Mouse (Mus musculus) layer of hippocampus, adult 2 months (tissue): ENCODE measurements around the gene Hbq1b. TPM values are rescaled to one million over a fixed set of nuclear protein-coding genes. Genes with fewer than 3 reads are reported as not detected.
"Not testable (repeated sequence)": the region's sequence is repeated elsewhere in the genome, so short reads cannot be mapped to it uniquely, and the experiment has no call there.

Experiments used
- DNase-seq, 2 experiments: peaks; one replicate each; pipeline ENCODE4 v3.0.0; 2022; ENCODE audit warnings: low spot score in 2 of 2
- H3K27ac ChIP-seq: fragments of 200-600 bp; 2 replicates; pipeline ENCODE4 v1.8.1; 2022
- H3K4me3 ChIP-seq: fragments of 200-600 bp; 2 replicates; pipeline ENCODE4 v1.8.1; 2022; ENCODE audit warnings: mild to moderate bottlenecking
- CTCF ChIP-seq: fragments of 200-600 bp; conservative IDR thresholded peaks from 2 replicates; pipeline ENCODE4 v1.8.1; 2022; ENCODE audit warnings: antibody characterized with exemption, mild to moderate bottlenecking, moderate library complexity
- total RNA-seq, 2 experiments: library from RNA; stranded (reverse); gene quantifications; 2 replicates each; pipeline ENCODE4 v1.2.3; 2021

The Hbq1b gene
- total RNA-seq, 2 experiments from 2014 or later, result 1.0 to 1.7 TPM

DNA sequence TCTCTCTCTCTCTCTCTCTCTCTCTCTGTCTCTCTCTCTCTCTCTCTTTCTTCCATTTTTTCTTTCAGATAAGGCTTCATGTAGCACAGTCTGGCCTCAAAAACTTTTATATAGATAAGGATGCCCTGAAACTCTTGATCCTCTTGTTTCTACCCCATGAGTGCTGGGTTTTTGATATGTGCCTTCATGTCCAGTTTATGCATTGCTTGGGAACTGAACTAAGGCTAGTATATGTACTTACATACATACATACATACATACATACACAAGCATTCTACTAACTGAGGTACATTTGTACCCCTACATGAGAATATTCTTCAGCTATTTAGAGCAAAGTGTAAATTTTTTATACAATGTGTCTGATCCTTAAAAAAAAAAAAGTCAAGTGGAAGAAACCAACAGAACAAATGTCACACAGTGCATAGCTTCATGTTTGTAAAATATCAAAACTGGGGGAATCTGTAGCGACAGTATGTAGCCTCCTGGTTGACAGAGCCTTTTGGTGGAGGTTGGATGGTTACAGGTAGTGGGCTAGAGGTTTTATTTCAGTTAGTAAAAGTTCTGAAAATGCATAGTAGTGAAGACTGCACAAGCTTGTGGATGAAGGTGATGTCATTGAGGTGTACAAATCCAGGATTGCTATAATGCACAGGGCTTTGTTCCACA, 11.2 kb downstream of the Hbq1b start:
- DNase-seq, result no peak
- Histone ChIP-seq H3K27ac (no peak overlapping the region), H3K4me3 (no peak overlapping the region)
- TF ChIP-seq CTCF, result no peak

DNA sequence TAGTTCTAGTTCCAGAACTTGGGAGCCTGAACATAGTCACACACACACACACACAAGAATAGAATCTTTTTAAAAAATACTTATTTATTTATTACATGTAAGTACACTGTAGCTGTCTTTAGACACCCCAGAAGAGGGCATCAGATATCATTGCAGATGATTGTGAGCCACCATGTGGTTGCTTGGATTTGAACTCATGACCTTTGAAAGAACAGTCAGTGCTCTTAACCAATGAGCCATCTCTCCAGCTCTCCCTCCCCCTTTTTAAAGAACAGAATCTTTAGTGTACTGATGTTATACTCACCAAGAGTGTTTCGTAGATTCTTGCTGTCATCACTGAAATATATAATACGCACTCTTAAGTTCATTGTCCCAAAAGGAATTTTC, 11.8 kb downstream of the Hbq1b start:
- H3K27ac ChIP-seq, result no peak overlapping the region
- DNase-seq, result no peak
- TF ChIP-seq CTCF, result no peak
- no peak overlapping the region for H3K4me3 ChIP-seq

DNA sequence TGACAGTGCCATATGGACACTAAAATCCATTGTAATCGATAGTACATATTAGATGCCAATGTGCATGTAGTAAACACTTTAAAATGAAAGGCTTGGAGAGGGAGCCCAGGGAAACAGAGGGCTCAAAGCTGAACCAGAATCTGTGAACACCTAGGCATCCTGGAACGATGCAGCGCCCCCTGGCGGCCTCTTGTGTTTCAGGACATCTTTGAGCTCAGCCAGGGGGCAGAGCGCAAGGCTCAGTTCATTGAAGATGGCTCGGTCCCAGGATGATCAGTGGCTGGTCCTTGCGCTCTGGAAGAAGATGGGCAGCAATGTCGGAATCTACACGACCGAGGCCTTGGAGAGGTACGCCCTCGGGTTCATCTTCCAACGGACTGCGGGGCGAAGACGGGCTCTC, 13.1 kb downstream of the Hbq1b start, which contains the start of gene Hbq1a:
Gene Hbq1a, plus strand, starts transcription at position 205 of the 400 bp plus-strand sequence.
- TF ChIP-seq CTCF, result peak; percentile 86
- peak; percentile 53 to 71 for DNase-seq
- H3K27ac ChIP-seq, result not testable (repeated sequence)
- H3K4me3 ChIP-seq, result peak within 1 kb of the TSS; percentile 18; the same call in 1 of the 2 replicates

DNA sequence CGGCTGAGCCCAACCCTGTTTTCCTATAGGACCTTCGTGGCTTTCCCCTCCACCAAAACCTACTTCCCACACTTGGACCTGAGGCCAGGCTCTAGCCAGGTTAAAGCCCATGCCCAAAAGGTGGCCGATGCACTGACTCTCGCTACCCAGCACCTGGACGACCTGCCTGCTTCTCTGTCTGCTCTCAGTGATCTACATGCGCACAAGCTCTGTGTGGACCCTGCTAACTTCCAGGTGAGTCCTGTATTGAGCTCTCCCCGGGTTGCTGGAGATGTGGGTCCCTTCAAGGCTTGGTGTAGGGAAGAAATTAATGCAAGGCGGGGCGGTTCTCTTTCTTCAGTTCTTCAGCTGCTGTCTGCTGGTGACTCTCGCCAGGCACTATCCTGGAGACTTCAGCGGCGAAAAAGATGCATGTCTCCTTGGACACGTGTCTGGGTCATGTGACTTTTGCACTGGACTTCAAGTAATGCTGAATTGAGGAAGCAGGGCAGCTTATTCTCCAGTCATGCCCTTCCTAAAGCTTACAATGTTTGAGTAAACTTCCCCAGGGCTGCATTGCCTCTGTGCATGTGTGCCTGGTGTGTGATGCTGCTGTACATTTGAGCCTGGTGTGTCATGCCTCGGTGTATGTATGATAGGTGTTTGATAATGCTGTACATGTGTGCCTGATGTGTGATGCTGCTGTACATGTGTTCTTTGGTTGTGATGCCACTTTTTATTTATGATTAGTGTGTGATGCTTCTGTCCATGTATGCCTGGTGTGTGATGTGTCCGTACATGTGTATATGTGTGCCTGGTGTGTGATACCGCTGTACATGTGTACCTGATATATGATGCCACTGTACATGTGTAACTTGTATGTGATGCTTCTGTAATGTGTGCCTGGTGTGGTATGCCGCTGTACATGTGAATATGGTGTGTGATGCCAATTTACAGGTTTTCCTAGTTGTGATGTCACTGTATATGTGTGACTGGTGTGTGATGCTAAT, 13.8 kb downstream of the Hbq1b start:
- peak overlapping the region; percentile 18; the same call in 1 of the 2 replicates for H3K4me3 ChIP-seq
- no peak for DNase-seq
- H3K27ac ChIP-seq, result no peak overlapping the region
- TF ChIP-seq CTCF, result no peak

DNA sequence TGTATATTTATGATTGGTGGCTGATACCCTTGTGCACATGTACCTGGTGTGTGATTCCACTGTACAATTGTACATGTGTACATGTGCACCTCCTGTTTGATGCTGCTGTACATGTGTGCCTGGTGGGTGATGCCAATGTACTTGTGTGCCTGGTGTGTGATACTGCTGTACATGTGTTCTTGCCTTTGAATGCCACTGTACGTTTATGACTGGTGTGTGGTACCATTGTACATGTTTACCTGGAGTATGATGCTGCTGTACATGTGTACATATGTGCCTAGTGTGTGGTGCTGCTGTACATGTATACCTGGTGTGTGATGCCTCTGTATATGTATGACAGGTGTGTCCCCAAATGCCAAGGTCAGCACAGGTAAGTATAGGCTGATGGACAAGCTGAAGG, 14.7 kb downstream of the Hbq1b start:
- TF ChIP-seq CTCF, result no peak
- H3K27ac ChIP-seq, result no peak overlapping the region
- DNase-seq, result no peak
- no peak overlapping the region for H3K4me3 ChIP-seq

DNA sequence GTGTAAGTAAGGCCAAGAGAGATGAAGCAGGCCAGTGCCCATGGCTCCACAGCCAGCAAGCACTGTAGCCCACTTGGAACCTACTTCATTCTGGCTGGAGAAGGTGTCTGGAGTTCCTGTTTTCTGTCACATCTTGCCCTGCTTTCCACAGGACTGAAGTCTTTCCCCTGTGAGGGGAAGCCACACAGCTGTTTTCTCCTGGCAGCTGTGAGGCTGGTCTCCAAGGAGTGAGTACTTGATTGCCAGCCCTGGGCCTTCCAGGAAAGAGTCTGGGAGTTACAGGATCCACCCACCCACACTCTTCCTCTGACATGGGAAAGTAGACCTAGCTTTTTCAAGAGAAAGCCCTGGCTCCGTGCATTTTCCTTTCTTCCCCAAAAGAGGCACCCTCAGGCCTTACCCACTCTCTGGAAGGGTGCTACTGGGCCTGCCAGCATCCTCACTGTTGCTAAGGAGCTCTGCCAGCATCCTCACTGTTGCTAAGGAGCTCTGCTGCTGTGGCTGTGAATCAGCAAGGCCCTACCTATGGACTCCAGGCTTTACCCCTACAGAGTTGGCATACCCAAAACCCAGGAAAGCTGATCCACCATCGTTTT, 16.2 kb downstream of the Hbq1b start:
- Histone ChIP-seq H3K27ac (peak overlapping the region; percentile 57; the same call in 1 of the 2 replicates), H3K4me3 (no peak overlapping the region)
- peak; percentile 21 to 45 for DNase-seq
- TF ChIP-seq CTCF, result no peak

DNA sequence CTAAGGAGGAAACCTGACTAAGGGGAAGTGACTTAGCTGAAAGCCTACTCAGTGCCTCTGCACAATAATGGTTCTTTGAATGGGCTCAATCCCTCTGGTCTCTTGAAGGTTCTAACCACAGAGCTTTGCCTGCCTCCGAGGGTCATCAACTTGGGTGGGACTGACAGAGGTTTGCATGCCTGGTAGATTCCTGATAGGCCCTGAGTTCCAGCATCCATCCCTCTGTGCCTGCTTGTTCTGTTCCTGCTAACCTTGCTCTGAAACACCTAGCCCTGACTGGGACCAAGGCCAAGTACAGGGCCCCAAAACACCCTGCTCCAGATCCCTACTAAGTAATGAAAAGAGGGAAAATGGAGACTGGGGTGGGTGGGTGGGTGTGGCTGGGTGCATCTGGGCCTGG, 16.7 kb downstream of the Hbq1b start:
- peak overlapping the region; percentile 57; the same call in 1 of the 2 replicates for H3K27ac ChIP-seq
- no peak overlapping the region for H3K4me3 ChIP-seq
- no peak for DNase-seq
- TF ChIP-seq CTCF, result no peak

DNA sequence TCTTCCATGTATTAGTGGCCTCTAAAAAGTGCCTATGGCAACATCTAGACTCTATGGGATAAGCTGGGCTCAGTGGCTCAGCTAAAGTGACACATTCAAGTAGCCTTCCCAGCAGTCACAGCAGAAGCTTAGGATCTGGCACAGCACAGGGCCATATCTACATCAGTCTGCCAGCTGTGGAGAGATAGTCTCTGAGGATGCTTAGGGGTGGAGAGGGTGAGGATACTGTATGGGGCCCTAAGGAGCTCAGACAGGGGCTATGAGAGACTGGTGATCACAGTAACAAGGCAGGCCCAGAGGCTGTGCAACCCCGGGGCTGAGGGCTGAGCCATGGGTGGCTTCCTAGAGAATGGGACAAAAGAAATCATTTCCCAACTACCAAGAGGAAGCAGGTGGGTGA, 20.2 kb downstream of the Hbq1b start:
- no peak for TF ChIP-seq CTCF
- Histone ChIP-seq H3K27ac (no peak overlapping the region), H3K4me3 (no peak overlapping the region)
- no peak for DNase-seq

DNA sequence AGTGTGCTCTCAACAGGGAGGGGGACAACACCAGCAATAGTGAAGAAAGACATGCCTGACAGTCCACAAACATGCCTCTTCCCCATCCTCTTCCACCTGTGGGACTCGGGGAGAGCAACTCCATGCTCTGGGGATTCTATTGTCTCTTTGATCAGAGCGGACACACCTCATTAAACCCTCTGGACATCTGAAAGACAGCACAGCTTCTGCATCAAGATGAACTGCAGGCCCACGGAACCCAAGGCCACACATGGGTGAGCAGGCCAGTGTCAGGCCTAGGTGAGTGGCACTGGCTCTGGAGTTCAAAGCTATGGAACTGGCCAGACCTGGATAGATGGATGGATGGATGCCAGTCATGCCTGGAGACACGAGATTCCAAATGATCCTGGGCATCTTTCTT, 22.7 kb downstream of the Hbq1b start:
- no peak for TF ChIP-seq CTCF
- DNase-seq, result no peak

DNA sequence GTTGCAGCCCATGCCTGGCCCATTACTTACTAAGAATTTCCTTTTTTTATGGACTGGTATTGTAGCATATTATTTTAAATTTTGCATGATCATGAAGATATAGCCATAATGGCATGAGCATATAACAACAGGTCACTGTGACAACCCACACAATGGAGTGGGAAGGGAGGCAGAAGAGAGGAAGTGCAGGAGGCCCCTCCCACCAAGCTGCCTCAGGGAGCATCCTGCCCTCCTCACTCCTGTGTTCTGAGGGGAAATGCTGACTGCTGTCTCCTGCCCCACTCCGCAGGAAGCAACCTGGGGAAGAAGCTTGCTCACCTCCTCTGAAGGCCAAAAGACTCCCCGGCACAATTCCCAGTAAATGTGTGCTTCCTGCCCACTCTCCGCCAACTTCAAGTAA, 23.2 kb downstream of the Hbq1b start:
- TF ChIP-seq CTCF, result no peak
- no peak overlapping the region for H3K4me3 ChIP-seq
- no peak overlapping the region for H3K27ac ChIP-seq
- DNase-seq, result no peak

More for the DNA sequence above, 22.7 kb downstream of the Hbq1b start:
- H3K4me3 ChIP-seq, result no peak overlapping the region
- H3K27ac ChIP-seq, result no peak overlapping the region

DNA sequence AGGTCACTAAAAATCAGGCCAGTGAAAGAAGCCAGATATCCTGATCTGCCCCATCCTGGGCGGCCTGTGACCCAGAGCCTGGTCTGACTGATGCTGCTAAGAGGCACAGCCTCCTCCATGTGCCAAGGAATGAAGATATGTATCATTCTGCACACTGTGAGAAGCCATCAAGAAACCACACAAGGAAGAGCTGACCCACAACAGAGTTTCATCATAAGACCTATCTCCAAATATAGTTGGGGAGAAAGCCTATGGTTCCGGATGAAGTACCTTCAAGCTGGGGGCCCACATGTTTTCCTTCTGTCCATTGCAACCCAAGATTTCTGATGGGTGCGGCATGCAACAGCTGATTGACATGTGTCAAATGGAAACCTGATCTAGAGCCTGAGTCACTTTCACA, 29.2 kb downstream of the Hbq1b start:
- TF ChIP-seq CTCF, result no peak
- Histone ChIP-seq H3K27ac (no peak overlapping the region), H3K4me3 (no peak overlapping the region)
- DNase-seq, result no peak

DNA sequence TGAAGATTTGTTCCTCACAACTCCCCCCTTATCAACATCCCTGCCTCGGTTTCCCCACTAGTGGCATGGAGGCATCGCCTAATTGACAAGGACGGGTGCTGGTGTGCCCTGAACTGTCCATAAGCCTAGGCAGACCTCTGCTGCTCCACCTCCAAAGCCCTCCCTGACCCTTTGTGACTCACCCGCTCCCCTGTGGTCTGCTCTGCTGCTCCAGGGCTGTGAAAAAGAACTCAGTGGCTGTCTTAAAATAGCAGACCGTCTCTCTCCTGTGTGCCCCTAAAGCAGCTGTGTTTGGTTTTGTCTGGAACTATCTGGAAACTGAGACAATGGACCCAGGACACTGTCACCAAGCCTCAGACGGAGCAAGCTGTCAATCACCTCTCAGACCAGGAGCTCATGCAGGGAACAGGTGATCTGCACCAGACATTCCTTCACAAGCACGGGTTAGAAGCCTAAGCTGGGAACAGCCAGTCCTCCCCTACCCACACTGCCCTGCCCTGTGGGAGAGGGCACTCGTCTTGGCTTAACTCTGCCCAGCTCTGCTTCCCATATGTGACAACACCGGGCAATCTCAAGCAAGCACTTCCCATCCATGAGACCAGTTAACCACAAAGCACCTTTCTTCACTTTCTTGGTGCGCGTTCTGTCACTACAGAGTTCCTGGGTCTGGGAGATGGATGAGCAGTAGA, 33.9 kb downstream of the Hbq1b start:
- TF ChIP-seq CTCF, result no peak
- H3K27ac ChIP-seq, result no peak overlapping the region
- H3K4me3 ChIP-seq, result no peak overlapping the region
- no peak for DNase-seq
